Mouse (Mus musculus) macrophage (primary cell): ENCODE measurements around the gene Usp4. TPM values are rescaled to one million over a fixed set of nuclear protein-coding genes. Genes with fewer than 3 reads are reported as not detected.
"Not testable (repeated sequence)": the region's sequence is repeated elsewhere in the genome, so short reads cannot be mapped to it uniquely, and the experiment has no call there.

Experiments used
- H3K27ac ChIP-seq: fragments of 350-480 bp; formaldehyde crosslinking; 2 replicates; pipeline ENCODE4 v1.9.0; 2021
- H3K36me3 ChIP-seq: fragments of 350-480 bp; formaldehyde crosslinking; 2 replicates; pipeline ENCODE4 v1.9.0; 2021; ENCODE audit errors: inconsistent target
- H3K4me3 ChIP-seq: fragments of 350-480 bp; formaldehyde crosslinking; 2 replicates; pipeline ENCODE4 v1.9.0; 2021; ENCODE audit errors: inconsistent target
- H3K79me2 ChIP-seq: fragments of 350-480 bp; formaldehyde crosslinking; 2 replicates; pipeline ENCODE4 v1.9.0; 2021; ENCODE audit errors: inconsistent target
- WGBS: methylation state at CpG from one replicate; pipeline ENCODE4 v1.1.7; 2026; ENCODE audit warnings: inconsistent platforms; ENCODE audit not compliant: missing documents; 5-methylcytosine and 5-hydroxymethylcytosine counted together
- polyA plus RNA-seq: library from polyadenylated mRNA; stranded (reverse); fragments of 250-400 nt; gene quantifications from 3 replicates; pipeline ENCODE4 v1.2.4, GENCODE M21; 2018; ENCODE audit warnings: inconsistent platforms
- total RNA-seq, 78 experiments: library from RNA; depleted of rRNA; stranded (reverse); fragments of 250-400 nt; gene quantifications; 1 replicate in 9 of 78; 2 replicates in 24 of 78; 3 replicates in 43 of 78; 4 replicates in 2 of 78; pipeline ENCODE4 v1.2.4; 2018; ENCODE audit warnings: inconsistent platforms in 56 of 78

The Usp4 gene
- 100 to 1,000 TPM; 136 to 374 (median 252) TPM for total RNA-seq (2018; cell fraction: chromatin; rRNA removed)
- 10 to 100 TPM; 53.2 to 84.9 (median 72.0) TPM for total RNA-seq (2018; cell fraction: cytosol; rRNA removed)
- 100 to 1,000 TPM in 24 of 26 experiments, 10 to 100 TPM in 2; 89.6 to 199 (median 148) TPM for total RNA-seq (2018; cell fraction: nucleus; rRNA removed)
- polyA plus RNA-seq: 60.3 to 67.5 TPM (median 67.2 TPM) in 3 replicates

GRCm38 (mm10) chr9:108347540-108348289 lies at the start of gene Usp4:
Usp4 (plus strand) TSS chr9:108347853.
- Histone ChIP-seq H3K79me2 (peaks cover 49% of the 10 kb centered on the region), H3K27ac (peak within 1 kb of the TSS; percentile 88), H3K36me3 (peaks cover 21% of the 10 kb centered on the region), H3K4me3 (peak within 1 kb of the TSS; percentile 75)
- under 1% methylated on average over 67 of the region's 75 CpGs for WGBS

DNA sequence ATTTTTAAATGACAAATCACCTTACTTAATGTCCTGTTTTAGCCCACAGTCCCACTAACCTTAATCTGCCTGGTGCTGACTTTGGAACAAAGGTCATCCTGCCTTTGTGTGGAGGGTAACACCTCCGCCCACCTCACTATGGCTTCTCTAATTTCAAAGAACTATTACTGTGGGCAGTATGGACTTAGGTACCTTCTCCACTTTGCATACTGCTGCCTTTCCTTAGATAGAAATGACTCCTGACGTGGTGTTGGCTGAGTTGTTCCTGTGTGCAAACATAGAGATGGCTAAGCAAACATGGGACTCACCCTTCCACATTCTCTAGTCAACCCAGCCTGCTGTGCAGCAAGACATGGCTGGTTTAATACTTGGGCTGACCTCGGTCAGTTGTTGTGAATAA lies 45.8 kb upstream of the Usp4 start:
- H3K27ac ChIP-seq: no peak overlapping the region
- no peak overlapping the region for H3K4me3 ChIP-seq
- H3K79me2 ChIP-seq: peaks cover 27% of the 10 kb centered on the region
- peaks cover 10% of the 10 kb centered on the region for H3K36me3 ChIP-seq
- WGBS: 96% methylated on average over 3 of the region's 3 CpGs

DNA sequence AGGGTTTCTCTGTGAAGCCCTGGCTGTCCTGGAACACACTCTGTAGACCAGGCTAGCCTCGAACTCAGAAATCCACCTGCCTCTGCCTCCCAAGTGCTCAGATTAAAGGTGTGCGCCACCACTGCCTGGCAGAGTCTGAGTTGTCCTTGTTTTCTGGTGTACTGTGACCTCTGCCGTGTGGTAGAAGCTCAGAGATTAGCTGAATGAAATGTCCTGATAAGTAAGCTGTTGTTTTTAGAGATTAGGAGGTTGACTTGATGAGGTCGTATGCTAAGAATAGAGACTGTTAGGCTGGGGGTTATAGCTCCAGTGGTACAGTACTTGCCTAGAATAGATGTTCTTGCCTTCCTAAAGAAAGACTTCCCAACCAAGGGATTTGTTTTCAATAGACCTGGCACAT lies 42.9 kb upstream of the Usp4 start:
- WGBS: 84% methylated on average over 4 of the region's 4 CpGs
- peaks cover 55% of the 10 kb centered on the region for H3K79me2 ChIP-seq
- peaks cover 10% of the 10 kb centered on the region for H3K36me3 ChIP-seq
- H3K27ac ChIP-seq: peak overlapping the region; percentile 89
- H3K4me3 ChIP-seq: peak overlapping the region; percentile 97

GRCm38 (mm10) chr9:108305170-108305569 lies 42.5 kb upstream of the Usp4 start:
- Histone ChIP-seq H3K4me3 (peak overlapping the region; percentile 97), H3K27ac (peak overlapping the region; percentile 89), H3K79me2 (peaks cover 60% of the 10 kb centered on the region), H3K36me3 (peaks cover 10% of the 10 kb centered on the region)
- 0% methylated on average over 1 of the region's 1 CpGs for WGBS

- peak within 1 kb of the TSS; percentile 97 for H3K4me3 ChIP-seq
- H3K79me2 ChIP-seq: peaks cover 67% of the 10 kb centered on the region
- under 1% methylated on average over 64 of the region's 81 CpGs for WGBS
- H3K27ac ChIP-seq: peak within 1 kb of the TSS; percentile 89
- H3K36me3 ChIP-seq: peaks cover 10% of the 10 kb centered on the region
Measured at GRCm38 (mm10) chr9:108305629-108306520, 41.8 kb upstream of the Usp4 start, which contains the start of the genes Rhoa and Tcta. Rhoa (plus strand) TSS chr9:108306129. Tcta (minus strand) TSS chr9:108306160.

DNA sequence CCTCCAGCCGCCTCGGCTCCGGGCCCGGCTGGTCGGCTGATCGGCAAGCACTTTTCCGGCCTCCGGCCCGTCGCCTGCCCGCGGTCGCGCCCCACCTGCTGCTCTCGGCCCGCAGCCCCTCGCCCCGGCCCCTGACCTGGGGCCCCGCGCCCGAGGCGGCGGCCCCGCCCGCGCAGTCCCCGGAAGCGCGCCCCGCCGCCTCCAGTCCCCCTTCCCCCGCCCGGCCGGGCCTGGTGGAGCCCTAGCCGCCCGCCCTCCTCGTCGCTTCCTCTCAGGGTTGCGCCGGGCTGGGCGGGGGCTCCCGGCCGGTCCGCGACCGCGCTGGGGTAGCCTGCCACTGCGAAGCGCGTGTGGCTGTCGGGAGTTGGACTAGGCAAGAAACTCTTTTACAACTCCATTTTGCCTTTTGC lies 41.1 kb upstream of the Usp4 start:
- H3K27ac ChIP-seq: peak overlapping the region; percentile 63
- H3K4me3 ChIP-seq: peak overlapping the region; percentile 79
- H3K36me3 ChIP-seq: peaks cover 10% of the 10 kb centered on the region
- WGBS: under 1% methylated on average over 15 of the region's 51 CpGs
- peaks cover 74% of the 10 kb centered on the region for H3K79me2 ChIP-seq

DNA sequence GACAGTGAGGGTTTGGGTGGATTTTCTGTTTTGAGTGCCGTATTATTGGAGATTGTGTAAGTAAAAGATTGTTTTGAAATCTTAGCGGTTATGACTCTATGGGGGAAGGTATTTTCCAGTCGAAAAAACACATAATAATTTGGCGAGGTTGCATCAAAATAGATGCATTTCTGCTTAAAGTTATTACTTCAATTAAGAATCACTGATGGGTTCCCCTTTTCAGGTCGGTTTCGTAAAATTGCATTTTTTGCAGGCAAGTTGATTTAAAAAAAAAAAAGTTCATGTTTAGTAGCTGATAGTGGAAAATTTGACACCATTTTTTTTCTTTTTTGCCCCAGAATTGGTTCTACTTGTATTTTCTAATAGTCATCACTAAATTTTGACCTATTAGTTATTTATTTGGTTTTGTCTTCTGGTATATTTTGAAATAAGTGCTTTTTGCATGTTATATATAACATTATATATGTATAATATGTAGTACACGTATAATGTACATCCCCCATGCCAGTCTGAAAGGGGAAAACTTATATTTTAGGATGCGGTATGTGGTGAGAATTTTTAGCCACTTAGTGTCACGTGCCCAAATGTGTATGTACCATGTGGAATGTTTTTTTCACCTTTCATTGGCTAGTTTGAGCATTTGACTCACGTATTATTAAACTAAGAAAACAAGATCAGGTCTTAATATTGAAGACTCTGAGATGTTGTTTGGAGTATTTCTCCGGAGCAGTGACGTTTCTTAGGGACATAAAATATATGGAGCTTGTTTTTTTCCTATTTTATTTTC lies 40.4 kb upstream of the Usp4 start:
- H3K79me2 ChIP-seq: peaks cover 80% of the 10 kb centered on the region

DNA sequence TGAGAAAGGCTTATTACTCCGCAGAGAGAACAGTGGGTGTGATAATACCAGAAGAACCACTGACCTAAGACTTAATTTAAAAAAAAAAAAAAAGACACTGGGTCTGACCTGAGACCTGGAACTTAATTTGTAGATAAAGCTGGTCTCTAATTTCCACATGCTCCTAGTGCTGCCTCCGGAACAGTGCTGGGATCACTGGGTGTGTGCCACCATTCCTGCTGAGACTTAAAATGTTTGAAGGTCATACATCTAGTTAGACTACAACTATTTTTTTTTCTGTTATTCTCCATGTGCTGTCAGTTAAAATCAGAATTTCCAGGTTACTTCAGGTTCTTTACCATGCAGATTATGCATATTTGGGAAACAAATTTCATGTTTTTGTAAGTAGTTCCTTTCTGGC lies 39.5 kb upstream of the Usp4 start:
- H3K4me3 ChIP-seq: peak overlapping the region; percentile 79
- peaks cover 2% of the 10 kb centered on the region; the same call in 1 of the 2 replicates for H3K36me3 ChIP-seq
- H3K79me2 ChIP-seq: peaks cover 87% of the 10 kb centered on the region
- peak overlapping the region; percentile 63; the same call in 1 of the 2 replicates for H3K27ac ChIP-seq
- 66% methylated on average over 2 of the region's 2 CpGs for whole genome bisulfite sequencing

More for the DNA sequence above, 40.4 kb upstream of the Usp4 start:
- Histone ChIP-seq H3K27ac (peak overlapping the region; percentile 63), H3K36me3 (peaks cover 10% of the 10 kb centered on the region), H3K4me3 (peak overlapping the region; percentile 79)
- WGBS: 4% methylated on average over 11 of the region's 12 CpGs

DNA sequence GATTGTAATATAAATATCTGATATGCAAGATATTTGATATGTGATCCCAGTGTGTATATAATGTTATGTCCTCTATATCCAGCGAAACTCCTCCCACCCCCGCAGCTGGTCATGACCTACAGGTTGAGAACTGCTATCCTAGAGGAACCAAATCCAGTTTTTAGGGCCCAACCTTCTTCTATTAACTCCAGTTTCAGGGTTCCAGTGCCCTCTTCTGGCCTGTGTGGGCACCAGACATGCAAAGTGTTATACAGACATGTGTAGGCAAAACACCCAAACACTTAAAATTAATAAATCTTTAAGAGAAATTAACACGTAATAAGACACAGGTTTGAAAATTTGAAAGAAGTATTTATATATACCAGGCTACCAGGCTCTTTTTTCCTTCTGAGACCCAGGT lies 30.1 kb upstream of the Usp4 start:
- WGBS: 96% methylated on average over 3 of the region's 3 CpGs
- Histone ChIP-seq H3K79me2 (peaks cover 100% of the 10 kb centered on the region), H3K4me3 (no peak overlapping the region), H3K27ac (no peak overlapping the region), H3K36me3 (peaks cover 31% of the 10 kb centered on the region; the same call in 1 of the 2 replicates)

GRCm38 (mm10) chr9:108318462-108318861 lies 29.2 kb upstream of the Usp4 start:
- H3K79me2 ChIP-seq: peaks cover 100% of the 10 kb centered on the region
- H3K36me3 ChIP-seq: peaks cover 31% of the 10 kb centered on the region; the same call in 1 of the 2 replicates
- no peak overlapping the region for H3K4me3 ChIP-seq
- WGBS: 90% methylated on average over 2 of the region's 2 CpGs
- no peak overlapping the region for H3K27ac ChIP-seq

GRCm38 (mm10) chr9:108322054-108322453 lies 25.6 kb upstream of the Usp4 start:
- H3K36me3 ChIP-seq: peaks cover 29% of the 10 kb centered on the region
- H3K79me2 ChIP-seq: peaks cover 100% of the 10 kb centered on the region
- WGBS: 81% methylated on average over 5 of the region's 7 CpGs
- not testable (repeated sequence) for H3K4me3 ChIP-seq, H3K27ac ChIP-seq

DNA sequence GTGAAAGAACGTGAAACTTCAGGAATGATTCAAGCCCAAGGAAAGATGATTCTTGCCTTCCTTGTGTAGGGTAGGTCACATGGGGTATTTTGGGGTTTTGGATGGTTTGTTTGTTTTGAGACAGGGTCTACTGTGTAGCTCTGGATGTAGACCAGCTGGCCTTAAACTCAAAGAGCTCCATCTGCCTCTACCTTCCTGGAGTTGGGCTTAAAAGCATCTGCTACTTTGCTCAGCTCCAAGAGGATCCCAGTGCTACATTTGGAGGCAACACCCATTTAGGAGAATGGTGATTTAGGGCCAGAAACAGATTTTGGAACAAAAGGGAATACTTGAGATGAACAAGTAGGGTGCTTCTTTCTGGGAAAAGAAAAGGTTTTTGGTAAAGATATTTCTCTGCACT lies 22.9 kb upstream of the Usp4 start:
- peaks cover 100% of the 10 kb centered on the region for H3K79me2 ChIP-seq
- 100% methylated on average over 1 of the region's 1 CpGs for WGBS
- H3K36me3 ChIP-seq: peaks cover 46% of the 10 kb centered on the region
- H3K4me3 ChIP-seq: no peak overlapping the region
- no peak overlapping the region for H3K27ac ChIP-seq

DNA sequence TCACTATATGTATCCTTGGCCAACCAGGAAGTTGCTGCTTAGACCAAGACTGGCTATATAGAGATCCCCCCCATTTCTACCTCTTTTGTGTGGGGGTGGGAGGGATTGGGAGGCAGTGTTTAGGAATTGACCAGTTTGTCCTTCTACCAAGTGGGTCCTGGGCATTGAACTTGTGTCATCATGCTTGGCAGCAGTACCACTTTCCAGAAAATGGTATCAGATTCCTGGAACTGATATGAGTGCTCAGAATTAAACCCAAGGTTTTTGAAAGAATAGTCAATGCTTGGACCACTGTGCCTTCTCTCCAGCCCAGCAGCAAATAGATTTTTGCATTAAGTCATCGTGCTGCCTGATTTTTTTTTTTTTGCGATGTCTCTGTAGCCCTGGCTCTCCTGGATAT lies 21.8 kb upstream of the Usp4 start:
- Histone ChIP-seq H3K4me3 (no peak overlapping the region), H3K36me3 (peaks cover 52% of the 10 kb centered on the region), H3K27ac (no peak overlapping the region), H3K79me2 (peaks cover 100% of the 10 kb centered on the region)
- WGBS: 100% methylated on average over 2 of the region's 2 CpGs
